Mouse (Mus musculus): ENCODE data around the gene S1pr4. TPM values are rescaled to one million over a fixed set of nuclear protein-coding genes. Genes with fewer than 3 reads are reported as not detected.
A peak's percentile ranks its signal among the peaks of the same experiment; 100 is the strongest.

The S1pr4 gene
- polyA plus RNA-seq, 1 experiment, result not detected

DNA sequence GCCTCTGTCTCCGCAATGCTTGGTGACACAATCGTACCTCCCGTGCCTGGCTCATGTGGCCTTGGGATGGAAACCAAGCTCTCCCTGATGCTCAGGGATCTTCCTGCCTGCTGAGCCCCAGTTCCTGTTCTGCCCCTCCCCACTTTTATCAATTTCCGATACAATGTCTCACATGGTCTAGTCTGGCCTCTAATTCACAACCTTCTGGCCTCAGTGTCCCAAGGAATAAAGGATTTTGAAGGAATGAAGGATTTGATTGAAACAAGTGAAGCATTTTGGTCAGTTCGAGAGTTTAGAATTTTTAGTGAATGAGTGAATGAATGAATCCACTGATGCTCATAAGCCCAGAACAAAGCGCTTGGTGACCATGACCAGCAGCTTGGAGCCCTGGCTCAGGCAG is 23.2 kb upstream of the S1pr4 start:
- Histone ChIP-seq H3K4me1 (ENCODE audit: control insufficient read depth, insufficient read depth, low read length) (no peaks in the 10 kb centered on the region), H3K27ac (ENCODE audit: insufficient read depth, low read length) (no peak overlapping the region), H3K4me3 (ENCODE audit: insufficient read depth, low read length) (no peak overlapping the region)
- no peak for TF ChIP-seq CTCF (IDR thresholded peaks at IDR 0.05; ENCODE audit: borderline replicate concordance, insufficient read depth, low read length)
- TF ChIP-seq POLR2A (IDR thresholded peaks at IDR 0.05; ENCODE audit: low read depth, low read length), result no peak

DNA sequence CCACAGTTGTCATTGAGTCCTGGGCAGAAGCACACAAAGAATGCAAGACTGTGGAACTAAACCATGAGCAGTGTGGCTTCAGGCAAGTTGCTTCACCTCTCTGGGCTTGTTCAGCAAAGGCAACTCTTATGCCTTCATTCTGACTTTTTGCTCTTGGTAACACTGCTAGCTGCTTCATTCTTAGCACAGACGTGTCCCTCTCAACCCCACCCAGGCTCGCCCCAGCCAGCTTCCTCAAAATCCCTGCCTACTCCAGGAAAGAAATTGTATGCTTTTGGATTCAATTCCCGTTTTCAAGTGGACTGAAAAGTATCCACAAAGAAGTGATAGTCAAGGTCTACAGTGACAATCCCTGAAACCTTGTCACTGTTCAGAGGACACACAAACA is 20.0 kb upstream of the S1pr4 start:
- H3K4me3 ChIP-seq (ENCODE audit: insufficient read depth, low read length), result no peak overlapping the region
- H3K27ac ChIP-seq (ENCODE audit: insufficient read depth, low read length), result no peak overlapping the region
- TF ChIP-seq CTCF (IDR thresholded peaks at IDR 0.05; ENCODE audit: borderline replicate concordance, insufficient read depth, low read length) (no peak), POLR2A (IDR thresholded peaks at IDR 0.05; ENCODE audit: low read depth, low read length) (no peak)
- no peaks in the 10 kb centered on the region for H3K4me1 ChIP-seq (ENCODE audit: control insufficient read depth, insufficient read depth, low read length)

DNA sequence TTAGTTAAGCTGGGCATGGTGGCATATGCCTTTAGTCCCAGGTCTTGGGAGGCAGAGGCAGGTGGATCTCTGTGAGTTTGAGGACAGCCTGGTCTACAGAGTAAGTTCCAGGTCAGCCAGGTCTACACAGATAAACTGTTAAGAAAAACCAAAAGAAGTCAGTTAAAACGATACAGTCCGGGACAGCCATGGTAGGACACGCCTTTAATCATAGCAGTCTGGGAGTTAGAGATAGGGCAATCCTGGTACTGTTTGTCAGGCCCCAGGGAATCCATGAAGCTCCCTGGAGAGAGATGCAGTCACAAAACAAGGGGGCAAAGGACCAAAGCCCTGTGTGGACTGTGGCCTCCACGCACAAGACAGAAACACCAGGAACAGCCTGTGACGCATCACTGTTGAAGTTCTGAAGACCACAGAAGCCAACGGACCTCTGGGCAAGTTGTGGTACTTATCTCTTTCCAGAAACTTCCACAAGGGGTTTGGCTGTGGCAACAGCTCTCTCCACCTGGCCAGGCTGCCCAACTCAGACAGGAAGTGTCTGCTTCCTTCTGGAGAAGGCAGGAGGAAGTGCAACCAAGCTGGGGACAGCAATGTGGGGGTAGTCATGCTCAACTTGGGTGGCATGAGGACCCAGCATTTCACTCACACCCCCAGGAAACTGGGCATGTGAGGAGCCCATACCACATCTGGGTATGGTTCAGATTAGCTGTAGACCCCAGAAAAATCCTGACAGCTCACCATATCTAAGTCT is 19.5 kb upstream of the S1pr4 start:
- no peak for TF ChIP-seq CTCF (IDR thresholded peaks at IDR 0.05; ENCODE audit: borderline replicate concordance, insufficient read depth, low read length)
- TF ChIP-seq POLR2A (IDR thresholded peaks at IDR 0.05; ENCODE audit: low read depth, low read length), result no peak
- Histone ChIP-seq H3K4me3 (ENCODE audit: insufficient read depth, low read length) (no peak overlapping the region), H3K27ac (ENCODE audit: insufficient read depth, low read length) (no peak overlapping the region), H3K4me1 (ENCODE audit: control insufficient read depth, insufficient read depth, low read length) (no peaks in the 10 kb centered on the region)

DNA sequence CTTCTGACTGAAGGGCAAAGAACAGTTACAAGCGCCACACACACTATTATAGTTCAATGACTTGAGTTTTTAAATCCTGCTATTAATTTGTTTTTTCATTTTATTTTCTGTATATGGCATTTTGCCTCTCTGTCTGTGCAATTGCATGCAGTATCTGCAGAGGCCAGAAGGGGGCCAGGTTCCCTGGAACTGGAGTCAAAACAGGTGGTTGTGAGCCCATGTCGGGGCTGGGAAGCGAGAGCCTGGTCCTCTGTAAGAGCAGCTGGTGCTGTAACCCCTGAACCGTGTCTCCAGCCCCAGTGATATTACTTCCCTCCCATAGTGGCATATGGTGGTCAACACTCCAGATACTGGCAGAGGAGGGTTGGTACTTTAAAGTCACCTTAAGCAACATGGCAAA is 18.6 kb upstream of the S1pr4 start:
- H3K27ac ChIP-seq (ENCODE audit: insufficient read depth, low read length), result no peak overlapping the region
- no peaks in the 10 kb centered on the region for H3K4me1 ChIP-seq (ENCODE audit: control insufficient read depth, insufficient read depth, low read length)
- TF ChIP-seq POLR2A (IDR thresholded peaks at IDR 0.05; ENCODE audit: low read depth, low read length), result no peak
- TF ChIP-seq CTCF (IDR thresholded peaks at IDR 0.05; ENCODE audit: borderline replicate concordance, insufficient read depth, low read length), result peak; percentile 38; the same call in 1 of the 2 replicates
- no peak overlapping the region for H3K4me3 ChIP-seq (ENCODE audit: insufficient read depth, low read length)

DNA sequence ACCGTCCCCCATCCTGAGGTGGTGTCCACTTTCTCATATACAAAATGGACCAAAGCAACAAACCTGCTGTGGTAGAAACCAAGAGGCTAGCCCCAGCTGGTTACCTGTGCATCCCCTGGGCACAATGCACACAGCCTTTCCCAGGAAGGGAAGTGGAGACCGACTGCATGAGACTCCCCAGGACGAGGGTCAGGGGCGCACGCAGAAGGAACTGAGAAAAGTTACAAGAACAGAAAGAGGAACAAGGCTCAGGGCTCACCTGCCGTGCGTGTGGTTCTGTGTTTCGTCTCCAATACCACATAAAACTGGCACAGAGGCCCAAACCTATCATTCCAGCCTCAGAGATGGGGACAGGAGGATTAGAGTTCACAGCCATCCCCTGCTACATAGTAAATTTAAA is 17.3 kb upstream of the S1pr4 start:
- no peak for TF ChIP-seq POLR2A (IDR thresholded peaks at IDR 0.05; ENCODE audit: low read depth, low read length)

DNA sequence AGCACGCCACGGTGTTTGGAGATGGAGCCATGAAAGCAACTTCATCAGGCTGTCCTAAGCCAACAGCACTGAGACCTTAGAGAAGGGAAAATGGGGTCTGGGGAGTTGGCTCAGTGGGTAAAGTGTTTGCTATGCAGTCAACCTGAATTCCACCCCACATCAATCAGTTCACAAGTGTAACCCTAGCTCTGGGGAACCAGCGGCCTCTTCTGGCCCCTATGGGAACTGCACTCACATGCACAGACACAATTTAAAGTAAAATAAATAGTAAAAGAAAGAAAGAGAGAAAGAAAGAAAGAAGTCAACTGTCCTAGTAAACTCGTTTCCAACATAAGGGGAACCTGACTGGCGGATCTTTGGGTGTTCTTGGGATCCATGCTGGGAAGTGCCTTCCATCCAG is 13.9 kb upstream of the S1pr4 start:
- Histone ChIP-seq H3K4me3 (ENCODE audit: insufficient read depth, low read length) (no peak overlapping the region), H3K27ac (ENCODE audit: insufficient read depth, low read length) (no peak overlapping the region), H3K4me1 (ENCODE audit: control insufficient read depth, insufficient read depth, low read length) (no peaks in the 10 kb centered on the region)
- TF ChIP-seq POLR2A (IDR thresholded peaks at IDR 0.05; ENCODE audit: low read depth, low read length), result no peak
- TF ChIP-seq CTCF (IDR thresholded peaks at IDR 0.05; ENCODE audit: borderline replicate concordance, insufficient read depth, low read length), result no peak

More for the DNA sequence above, 17.3 kb upstream of the S1pr4 start:
- H3K4me1 ChIP-seq (ENCODE audit: control insufficient read depth, insufficient read depth, low read length), result no peaks in the 10 kb centered on the region
- no peak overlapping the region for H3K4me3 ChIP-seq (ENCODE audit: insufficient read depth, low read length)
- no peak overlapping the region for H3K27ac ChIP-seq (ENCODE audit: insufficient read depth, low read length)

DNA sequence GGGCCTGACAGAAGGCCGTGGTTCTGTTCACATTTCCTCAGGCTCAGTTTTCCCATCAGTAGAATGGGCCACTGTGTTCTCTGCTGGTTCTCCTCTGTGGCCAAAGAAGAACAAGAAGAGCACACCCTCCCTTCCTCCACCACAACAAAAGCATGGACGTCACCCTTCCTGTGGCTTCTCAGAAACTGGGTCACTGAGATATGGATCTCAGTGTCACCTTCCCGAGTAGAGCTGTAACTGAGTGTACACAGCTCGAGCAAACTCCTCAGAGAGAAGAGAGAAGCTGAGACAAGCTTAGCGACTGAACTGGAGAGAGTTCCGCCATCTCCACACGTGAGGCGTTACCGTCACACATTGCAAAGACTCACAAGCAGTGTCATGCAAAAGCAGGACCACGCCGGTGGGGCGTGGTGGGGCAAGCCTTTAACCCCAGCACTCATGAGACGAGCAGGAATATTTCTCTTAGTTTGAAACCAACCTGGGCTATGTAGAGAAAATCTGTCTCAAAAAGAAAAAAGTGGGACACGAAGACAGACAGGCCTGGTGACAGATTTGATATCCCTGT is 10.4 kb upstream of the S1pr4 start:
- H3K4me3 ChIP-seq (ENCODE audit: insufficient read depth, low read length), result no peak overlapping the region
- H3K4me1 ChIP-seq (ENCODE audit: control insufficient read depth, insufficient read depth, low read length), result no peaks in the 10 kb centered on the region
- TF ChIP-seq POLR2A (IDR thresholded peaks at IDR 0.05; ENCODE audit: low read depth, low read length), result no peak
- H3K27ac ChIP-seq (ENCODE audit: insufficient read depth, low read length), result no peak overlapping the region

DNA sequence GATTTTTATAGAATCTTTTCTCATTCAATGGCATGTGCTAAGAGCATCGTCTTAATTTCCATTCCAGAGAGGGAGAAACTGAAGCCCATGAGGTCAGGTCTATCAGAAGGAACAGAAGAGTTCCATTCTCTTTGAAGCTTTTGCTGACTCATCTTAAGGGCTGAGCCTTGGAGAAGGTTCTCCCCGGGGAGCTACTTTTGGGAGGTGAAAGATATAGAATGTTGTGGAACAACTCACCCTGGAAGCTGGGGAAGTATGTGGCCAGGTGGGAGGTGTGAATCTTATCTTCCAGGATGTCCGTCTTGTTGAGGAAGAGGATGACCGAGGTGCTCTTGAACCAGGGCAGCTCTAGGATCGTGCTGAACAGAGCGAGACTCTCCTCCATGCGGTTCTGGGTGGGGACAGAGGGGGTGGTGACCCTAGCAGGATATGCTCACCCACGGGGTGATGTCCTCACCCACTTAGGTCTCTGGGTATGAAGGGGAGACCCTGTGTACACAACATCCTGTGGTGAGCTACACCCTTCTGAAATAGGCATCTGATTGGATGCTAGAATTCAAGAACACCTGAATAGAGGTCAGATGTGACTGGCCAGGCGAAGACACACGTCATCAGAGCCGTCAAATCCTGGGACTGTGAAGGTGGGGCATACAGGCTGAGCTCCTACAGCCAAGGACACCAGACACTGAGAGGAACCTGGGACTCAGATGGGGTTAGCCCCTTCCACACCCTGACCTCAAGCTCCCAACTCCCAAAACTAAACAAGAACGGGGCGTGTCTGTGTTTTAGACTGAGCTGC is 8.0 kb upstream of the S1pr4 start:
- no peak for TF ChIP-seq CTCF (IDR thresholded peaks at IDR 0.05; ENCODE audit: borderline replicate concordance, insufficient read depth, low read length)
- no peak for TF ChIP-seq POLR2A (IDR thresholded peaks at IDR 0.05; ENCODE audit: low read depth, low read length)
- Histone ChIP-seq H3K27ac (ENCODE audit: insufficient read depth, low read length) (no peak overlapping the region), H3K4me1 (ENCODE audit: control insufficient read depth, insufficient read depth, low read length) (no peaks in the 10 kb centered on the region), H3K4me3 (ENCODE audit: insufficient read depth, low read length) (no peak overlapping the region)

DNA sequence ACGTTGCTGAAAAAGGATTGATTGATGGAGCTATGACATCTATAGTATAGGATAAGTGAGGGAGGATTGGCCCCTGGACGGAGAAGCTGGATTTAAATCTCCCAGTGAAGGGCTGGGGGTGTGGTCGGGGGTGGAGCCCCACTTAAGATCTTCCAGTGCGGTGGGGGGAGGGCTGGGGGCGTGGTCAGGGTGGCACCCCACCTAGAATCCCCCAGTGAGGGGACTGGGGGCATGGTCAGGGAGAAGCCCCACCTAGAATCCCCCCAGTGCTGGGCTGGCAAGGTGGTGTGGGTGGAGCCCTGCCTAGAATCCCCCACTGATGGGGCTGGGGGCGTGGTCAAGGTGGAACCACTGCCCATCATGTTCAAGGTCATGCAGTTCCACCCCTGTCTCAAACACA is 7.2 kb upstream of the S1pr4 start:
- Histone ChIP-seq H3K4me3 (ENCODE audit: insufficient read depth, low read length) (no peak overlapping the region), H3K4me1 (ENCODE audit: control insufficient read depth, insufficient read depth, low read length) (no peaks in the 10 kb centered on the region), H3K27ac (ENCODE audit: insufficient read depth, low read length) (no peak overlapping the region)
- TF ChIP-seq POLR2A (IDR thresholded peaks at IDR 0.05; ENCODE audit: low read depth, low read length) (no peak), CTCF (IDR thresholded peaks at IDR 0.05; ENCODE audit: borderline replicate concordance, insufficient read depth, low read length) (no peak)

Measured in embryonic fibroblast, embryonic 13.5 days (primary cell).